Mouse (Mus musculus) heart, embryonic 13.5 days (tissue): ENCODE measurements around the gene Rhof. TPM values are rescaled to one million over a fixed set of nuclear protein-coding genes. Genes with fewer than 3 reads are reported as not detected.

Source experiments
- ATAC-seq: fragments of 200-750 bp; cut with Nextera tagmentation; 2 replicates; pipeline ENCODE4 v1.8.0; 2017; ENCODE audit warnings: moderate TSS enrichment; ENCODE audit not compliant: insufficient number of reproducible peaks, low FRiP score, low TSS enrichment; ENCODE audit errors: extremely low read depth
- H3K27ac ChIP-seq: fragments of 300-500 bp; sonication (generic); replicated peaks from 2 replicates; pipeline ENCODE4 v1.5.1; 2015; ENCODE audit warnings: moderate library complexity, mild to moderate bottlenecking, inconsistent platforms
- H3K27me3 ChIP-seq: fragments of 300-500 bp; sonication (generic); replicated peaks from 2 replicates; pipeline ENCODE4 v1.6.1; 2015; ENCODE audit warnings: mild to moderate bottlenecking, inconsistent platforms
- H3K36me3 ChIP-seq: fragments of 300-500 bp; sonication (generic); 2 replicates; pipeline ENCODE4 v1.6.1; 2015; ENCODE audit warnings: mild to moderate bottlenecking, inconsistent platforms
- H3K4me1 ChIP-seq: fragments of 300-500 bp; sonication (generic); 2 replicates; pipeline ENCODE4 v1.6.1; 2015; ENCODE audit warnings: inconsistent platforms
- H3K4me2 ChIP-seq: fragments of 300-500 bp; sonication (generic); 2 replicates; pipeline ENCODE4 v1.6.1; 2015; ENCODE audit warnings: inconsistent platforms, mild to moderate bottlenecking, moderate library complexity
- H3K4me3 ChIP-seq: fragments of 300-500 bp; sonication (generic); 2 replicates; pipeline ENCODE4 v1.5.1; 2015; ENCODE audit warnings: moderate library complexity, mild to moderate bottlenecking, inconsistent platforms
- H3K9ac ChIP-seq: fragments of 300-500 bp; sonication (generic); 2 replicates; pipeline ENCODE4 v1.6.1; 2015; ENCODE audit warnings: inconsistent platforms, mild to moderate bottlenecking, moderate library complexity
- H3K9me3 ChIP-seq: fragments of 300-500 bp; sonication (generic); 2 replicates; pipeline ENCODE4 v1.6.1; 2016; ENCODE audit warnings: inconsistent platforms
- WGBS: fragments of 180-500 bp; shearing (Covaris S2); methylation state at CpG from one replicate; pipeline ENCODE4 v1.1.7; 2015; ENCODE audit warnings: mixed read lengths; 5-methylcytosine and 5-hydroxymethylcytosine counted together
- polyA plus RNA-seq: library from polyadenylated mRNA; unstranded; fragments of >200 nt; fragmentation: Nextera tagmentation; extraction: Ambion mirVana; gene quantifications from 2 replicates; pipeline ENCODE4 v1.2.1, GENCODE M21; 2015

Gene Rhof
- 0.94 and 1.7 TPM in 2 replicates for polyA plus RNA-seq

- 3% methylated on average over 44 of the region's 44 CpGs for WGBS
- H3K4me1 ChIP-seq, result peaks cover 68% of the 10 kb centered on the region
- peak within 1 kb of the TSS; percentile 100 for H3K27ac ChIP-seq
- peak within 1 kb of the TSS; percentile 96 for H3K4me3 ChIP-seq
- peaks cover 17% of the 10 kb centered on the region for H3K36me3 ChIP-seq
- peak; percentile 39; the same call in 1 of the 2 replicates for ATAC-seq
- peak within 1 kb of the TSS; percentile 78 for H3K9ac ChIP-seq
- H3K4me2 ChIP-seq, result peak within 1 kb of the TSS; percentile 86
- no peaks in the 10 kb centered on the region for H3K27me3 ChIP-seq
- H3K9me3 ChIP-seq, result no peaks in the 10 kb centered on the region
Measured at GRCm38 (mm10) chr5:123132308-123133071, at the start of gene Rhof. Gene Rhof, minus strand, starts transcription at chr5:123132692.

DNA sequence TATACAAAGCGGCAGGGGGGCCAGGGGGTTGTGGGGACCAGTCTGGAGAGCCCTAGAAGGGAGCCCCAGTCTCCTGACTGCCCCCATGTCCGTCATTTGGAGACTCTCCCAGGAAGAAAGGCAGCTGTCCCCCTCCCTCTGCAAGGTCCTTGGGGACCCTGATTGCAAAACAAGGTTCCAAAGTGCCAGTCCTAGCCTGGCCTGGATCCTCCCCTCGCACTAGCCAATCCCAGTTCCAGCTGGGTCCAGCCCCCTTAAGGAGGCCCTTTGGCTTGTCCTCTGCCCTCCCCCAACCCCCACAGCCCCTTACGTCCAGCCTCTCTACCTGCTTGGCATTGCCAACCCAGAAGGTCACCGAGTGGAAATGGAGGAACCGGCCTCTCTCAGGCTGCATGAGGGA, 49.0 kb upstream of the Rhof start:
- H3K9me3 ChIP-seq, result no peaks in the 10 kb centered on the region
- H3K4me3 ChIP-seq, result no peak overlapping the region
- ATAC-seq, result no peak
- no peaks in the 10 kb centered on the region for H3K36me3 ChIP-seq
- no peak overlapping the region for H3K4me2 ChIP-seq
- no peak overlapping the region for H3K9ac ChIP-seq
- H3K27me3 ChIP-seq, result 0 out of 2 replicates have a peak, but pooled peaks cover 4% of the 10 kb centered on the region
- H3K27ac ChIP-seq, result no peak overlapping the region
- H3K4me1 ChIP-seq, result peaks cover 9% of the 10 kb centered on the region
- WGBS, result 79% methylated on average over 6 of the region's 6 CpGs

DNA sequence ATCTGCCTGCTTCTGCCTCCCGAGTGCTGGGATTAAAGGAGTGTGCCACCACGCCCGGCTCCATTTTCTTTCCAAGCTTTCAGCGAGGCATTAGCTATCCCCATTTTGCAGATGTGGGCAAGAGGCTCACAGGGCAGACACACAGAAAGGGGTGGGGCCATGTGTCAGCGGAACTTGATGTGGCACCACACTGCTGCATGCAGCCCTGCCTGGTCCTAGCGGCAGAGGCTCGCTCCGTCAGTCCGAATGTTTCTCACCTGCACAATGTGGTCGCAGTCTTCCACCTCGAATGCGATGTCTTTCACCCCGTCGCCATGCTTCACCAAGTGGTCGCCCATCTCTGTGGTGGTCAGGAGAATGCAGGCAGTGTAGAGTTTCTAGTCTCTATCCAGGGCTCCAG, 47.9 kb upstream of the Rhof start:
- no peak overlapping the region for H3K4me3 ChIP-seq
- 0 out of 2 replicates have a peak, but pooled peaks cover 4% of the 10 kb centered on the region for H3K27me3 ChIP-seq
- H3K36me3 ChIP-seq, result no peaks in the 10 kb centered on the region
- H3K9me3 ChIP-seq, result no peaks in the 10 kb centered on the region
- no peak overlapping the region for H3K4me2 ChIP-seq
- no peak overlapping the region for H3K27ac ChIP-seq
- H3K9ac ChIP-seq, result no peak overlapping the region
- 89% methylated on average over 15 of the region's 15 CpGs for WGBS
- no peaks in the 10 kb centered on the region for H3K4me1 ChIP-seq
- ATAC-seq, result no peak

- no peak overlapping the region for H3K9ac ChIP-seq
- H3K4me3 ChIP-seq, result no peak overlapping the region
- H3K27ac ChIP-seq, result no peak overlapping the region
- H3K9me3 ChIP-seq, result no peaks in the 10 kb centered on the region
- no peak overlapping the region for H3K4me2 ChIP-seq
- H3K36me3 ChIP-seq, result no peaks in the 10 kb centered on the region
- 0 out of 2 replicates have a peak, but pooled peaks cover 4% of the 10 kb centered on the region for H3K27me3 ChIP-seq
- ATAC-seq, result no peak
- 76% methylated on average over 5 of the region's 5 CpGs for WGBS
- no peaks in the 10 kb centered on the region for H3K4me1 ChIP-seq
Measured at GRCm38 (mm10) chr5:123178792-123179191, 46.3 kb upstream of the Rhof start.

GRCm38 (mm10) chr5:123171646-123172350, 39.3 kb upstream of the Rhof start:
- Histone ChIP-seq H3K4me2 (peak overlapping the region; percentile 62), H3K36me3 (peaks cover 13% of the 10 kb centered on the region), H3K27me3 (no peaks in the 10 kb centered on the region), H3K9me3 (no peaks in the 10 kb centered on the region), H3K27ac (no peak overlapping the region), H3K9ac (peak overlapping the region; percentile 33; the same call in 1 of the 2 replicates), H3K4me3 (peak overlapping the region; percentile 35), H3K4me1 (peaks cover 11% of the 10 kb centered on the region)
- 13% methylated on average over 22 of the region's 22 CpGs for WGBS
- ATAC-seq, result peak; percentile 49; the same call in 1 of the 2 replicates

- WGBS, result 79% methylated on average over 9 of the region's 9 CpGs
- Histone ChIP-seq H3K36me3 (peaks cover 28% of the 10 kb centered on the region), H3K27me3 (no peaks in the 10 kb centered on the region), H3K9me3 (no peaks in the 10 kb centered on the region), H3K4me3 (no peak overlapping the region), H3K27ac (no peak overlapping the region), H3K9ac (no peak overlapping the region), H3K4me2 (no peak overlapping the region), H3K4me1 (peaks cover 11% of the 10 kb centered on the region)
- ATAC-seq, result no peak
Measured at GRCm38 (mm10) chr5:123170365-123170764, 37.9 kb upstream of the Rhof start.

DNA sequence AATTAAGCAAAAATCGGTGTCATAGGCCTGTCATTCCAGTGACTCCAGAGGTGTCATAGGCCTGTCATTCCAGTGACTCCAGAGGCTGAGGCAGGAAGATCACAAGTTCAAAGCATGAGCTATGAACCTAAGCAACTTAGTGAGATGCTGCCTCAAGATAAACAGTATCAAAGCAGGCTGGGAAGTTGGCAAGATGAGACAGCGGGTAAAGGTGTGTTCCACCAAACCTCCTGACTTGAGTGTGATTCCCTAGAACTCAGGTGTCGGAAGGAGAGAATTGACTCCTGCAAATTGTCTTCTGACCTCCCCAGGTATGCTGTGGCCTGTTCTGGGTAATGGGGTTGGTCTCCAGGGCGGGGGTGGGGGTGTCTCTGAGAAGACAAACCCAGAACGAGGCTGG, 36.8 kb upstream of the Rhof start, which contains the start of gene Psmd9:
Gene Psmd9, plus strand, starts transcription at position 130 of the 400 bp plus-strand sequence.
- Histone ChIP-seq H3K36me3 (peaks cover 33% of the 10 kb centered on the region), H3K4me1 (peaks cover 11% of the 10 kb centered on the region), H3K27ac (no peak within 1 kb of the TSS), H3K4me2 (no peak within 1 kb of the TSS), H3K9ac (no peak within 1 kb of the TSS), H3K9me3 (no peaks in the 10 kb centered on the region), H3K27me3 (no peaks in the 10 kb centered on the region), H3K4me3 (no peak within 1 kb of the TSS)
- ATAC-seq, result no peak
- 71% methylated on average over 5 of the region's 5 CpGs for WGBS

GRCm38 (mm10) chr5:123167591-123167990, 35.1 kb upstream of the Rhof start:
- no peak overlapping the region for H3K4me2 ChIP-seq
- no peaks in the 10 kb centered on the region for H3K27me3 ChIP-seq
- no peak overlapping the region for H3K4me3 ChIP-seq
- H3K4me1 ChIP-seq, result peaks cover 11% of the 10 kb centered on the region
- H3K36me3 ChIP-seq, result peaks cover 50% of the 10 kb centered on the region
- no peak for ATAC-seq
- H3K9me3 ChIP-seq, result no peaks in the 10 kb centered on the region
- WGBS, result 79% methylated on average over 5 of the region's 5 CpGs
- H3K9ac ChIP-seq, result no peak overlapping the region
- no peak overlapping the region for H3K27ac ChIP-seq

DNA sequence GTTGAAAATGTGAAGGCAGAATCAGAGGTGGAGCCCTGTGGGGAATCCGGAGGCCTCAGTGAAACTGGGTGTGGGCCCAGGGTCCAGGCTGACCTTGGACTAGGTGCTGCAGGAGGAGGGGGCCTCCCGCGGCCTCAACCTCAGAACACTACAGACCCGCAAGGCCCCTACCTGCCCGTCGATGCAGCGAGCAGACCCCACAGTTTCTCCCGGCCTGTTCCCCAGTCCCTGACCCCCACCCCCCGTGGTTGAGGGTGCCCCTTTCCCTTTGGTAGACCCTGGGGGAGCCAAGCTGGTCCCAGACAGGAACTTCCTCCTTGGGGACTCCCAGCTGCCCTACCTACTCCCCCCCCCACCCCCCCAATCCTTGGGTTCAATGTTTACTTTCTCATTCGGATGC, 33.9 kb upstream of the Rhof start:
- 84% methylated on average over 9 of the region's 10 CpGs for WGBS
- Histone ChIP-seq H3K9me3 (no peaks in the 10 kb centered on the region), H3K4me2 (no peak overlapping the region), H3K4me3 (no peak overlapping the region), H3K27me3 (no peaks in the 10 kb centered on the region), H3K9ac (no peak overlapping the region), H3K27ac (no peak overlapping the region), H3K4me1 (peaks cover 4% of the 10 kb centered on the region), H3K36me3 (peaks cover 62% of the 10 kb centered on the region)
- ATAC-seq, result no peak

GRCm38 (mm10) chr5:123162942-123163341, 30.4 kb upstream of the Rhof start:
- Histone ChIP-seq H3K27me3 (no peaks in the 10 kb centered on the region), H3K9me3 (no peaks in the 10 kb centered on the region), H3K4me2 (no peak overlapping the region), H3K27ac (no peak overlapping the region), H3K4me1 (no peaks in the 10 kb centered on the region), H3K36me3 (peaks cover 95% of the 10 kb centered on the region), H3K9ac (no peak overlapping the region), H3K4me3 (no peak overlapping the region)
- no peak for ATAC-seq
- WGBS, result 69% methylated on average over 9 of the region's 9 CpGs

DNA sequence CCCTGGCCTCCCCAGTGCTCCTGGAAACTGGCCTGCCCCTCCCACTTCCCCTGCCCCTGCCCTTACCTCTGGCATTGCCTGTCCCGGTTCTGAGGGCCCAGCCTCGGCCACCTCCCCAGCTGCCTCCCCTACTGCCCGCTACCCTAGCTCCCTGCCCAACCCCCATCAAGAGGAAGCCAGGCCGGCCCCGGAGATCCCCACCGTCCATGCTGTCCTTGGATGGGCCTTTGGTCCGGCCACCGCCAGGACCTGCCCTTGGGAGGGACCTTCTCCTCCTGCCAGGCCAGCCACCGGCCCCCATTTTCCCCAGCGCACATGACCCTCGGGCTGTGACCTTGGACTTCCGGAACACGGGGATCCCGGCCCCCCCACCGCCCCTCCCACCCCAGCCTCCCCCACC, 27.8 kb upstream of the Rhof start:
- no peak overlapping the region for H3K4me3 ChIP-seq
- peaks cover 91% of the 10 kb centered on the region for H3K36me3 ChIP-seq
- no peak for ATAC-seq
- no peak overlapping the region for H3K4me2 ChIP-seq
- H3K4me1 ChIP-seq, result no peaks in the 10 kb centered on the region
- no peaks in the 10 kb centered on the region for H3K27me3 ChIP-seq
- 86% methylated on average over 15 of the region's 15 CpGs for WGBS
- H3K27ac ChIP-seq, result no peak overlapping the region
- no peak overlapping the region for H3K9ac ChIP-seq
- H3K9me3 ChIP-seq, result no peaks in the 10 kb centered on the region
